Mouse (Mus musculus) forebrain, embryonic 16.5 days (tissue): ENCODE results near the gene Prap1. TPM values are rescaled to one million over a fixed set of nuclear protein-coding genes. Genes with fewer than 3 reads are reported as not detected.

Experiments
- ATAC-seq: fragments of 200-750 bp; cut with Nextera tagmentation; 2 replicates; pipeline ENCODE4 v1.8.0; 2017; ENCODE audit warnings: mild to moderate bottlenecking, moderate library complexity
- H3K27ac ChIP-seq: fragments of 300-500 bp; sonication (generic); 2 replicates; pipeline ENCODE4 v1.5.1; 2014; ENCODE audit warnings: low read length, control low read depth
- H3K27me3 ChIP-seq: fragments of 300-500 bp; sonication (generic); replicated peaks from 2 replicates; pipeline ENCODE4 v1.6.1; 2014; ENCODE audit warnings: low read length; ENCODE audit not compliant: control insufficient read depth, insufficient read depth
- H3K36me3 ChIP-seq: fragments of 300-500 bp; sonication (generic); 2 replicates; pipeline ENCODE4 v1.6.1; 2014; ENCODE audit not compliant: control insufficient read depth, insufficient read depth
- H3K4me1 ChIP-seq: fragments of 300-500 bp; sonication (generic); replicated peaks from 2 replicates; pipeline ENCODE4 v1.6.1; 2014; ENCODE audit warnings: low read length; ENCODE audit not compliant: control insufficient read depth, insufficient read depth
- H3K4me2 ChIP-seq: fragments of 300-500 bp; sonication (generic); 2 replicates; pipeline ENCODE4 v1.6.1; 2014; ENCODE audit warnings: mild to moderate bottlenecking, low read length, control low read depth
- H3K4me3 ChIP-seq: fragments of 300-500 bp; sonication (generic); replicated peaks from 2 replicates; pipeline ENCODE4 v1.5.1; 2014; ENCODE audit warnings: mild to moderate bottlenecking, low read length, control low read depth
- H3K9ac ChIP-seq: fragments of 300-500 bp; sonication (generic); replicated peaks from 2 replicates; pipeline ENCODE4 v1.6.1; 2014; ENCODE audit warnings: low read depth, low read length, control low read depth
- H3K9me3 ChIP-seq: fragments of 300-500 bp; sonication (generic); 2 replicates; pipeline ENCODE4 v1.6.1; 2016; ENCODE audit warnings: low read length; ENCODE audit not compliant: control insufficient read depth
- WGBS: fragments of 180-500 bp; shearing (Covaris S2); extraction: QIAGEN DNeasy Blood & Tissue Kit; methylation state at CpG from one replicate; pipeline ENCODE4 v1.1.7; 2014; 5-methylcytosine and 5-hydroxymethylcytosine counted together
- polyA plus RNA-seq: library from polyadenylated mRNA; unstranded; fragments of >200 nt; fragmentation: Nextera tagmentation; extraction: Ambion mirVana; gene quantifications from 2 replicates; pipeline ENCODE4 v1.2.1, GENCODE M21; 2015

The Prap1 gene
- polyA plus RNA-seq, 1 experiment from 2014 or later, result not detected

DNA sequence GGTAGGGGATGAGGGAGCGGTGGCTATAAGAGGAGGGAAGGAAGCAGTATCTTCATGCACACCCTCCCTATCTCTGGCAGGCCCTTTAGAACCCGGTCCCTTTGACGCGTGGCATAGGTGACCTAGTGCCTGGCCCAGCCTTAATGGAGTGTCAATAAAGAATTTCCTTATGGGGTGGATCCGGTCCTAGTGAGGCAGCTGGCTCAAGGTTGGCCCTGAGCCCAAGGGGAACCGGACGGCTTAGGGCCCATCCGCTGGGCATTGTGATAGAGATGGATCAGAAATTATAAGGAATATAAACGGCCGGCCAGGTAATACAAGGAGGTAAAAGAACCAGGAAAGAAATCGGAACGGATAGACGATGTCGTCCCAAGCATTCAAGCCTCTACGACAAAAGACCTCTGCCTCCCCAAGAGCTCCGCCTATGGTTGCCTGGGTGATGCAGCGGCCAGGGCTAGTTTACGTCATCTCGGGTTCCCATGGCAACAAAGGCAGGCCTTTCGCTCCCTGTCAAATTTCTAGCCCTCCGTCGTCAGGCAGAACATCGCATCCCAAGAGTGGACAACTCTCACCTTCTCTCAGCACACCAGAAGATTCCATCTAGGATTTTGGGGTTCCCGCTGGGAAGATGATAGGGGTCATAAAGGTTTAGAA, 12.6 kb upstream of the Prap1 start:
- peak overlapping the region; percentile 80 for H3K9ac ChIP-seq
- H3K27ac ChIP-seq, result peak overlapping the region; percentile 92
- H3K4me2 ChIP-seq, result peak overlapping the region; percentile 79
- H3K36me3 ChIP-seq, result no peaks in the 10 kb centered on the region
- peak; percentile 82 for ATAC-seq
- no peaks in the 10 kb centered on the region for H3K9me3 ChIP-seq
- H3K4me3 ChIP-seq, result peak overlapping the region; percentile 55
- 2% methylated on average over 24 of the region's 24 CpGs for WGBS
- peaks cover 29% of the 10 kb centered on the region for H3K4me1 ChIP-seq
- no peaks in the 10 kb centered on the region for H3K27me3 ChIP-seq

DNA sequence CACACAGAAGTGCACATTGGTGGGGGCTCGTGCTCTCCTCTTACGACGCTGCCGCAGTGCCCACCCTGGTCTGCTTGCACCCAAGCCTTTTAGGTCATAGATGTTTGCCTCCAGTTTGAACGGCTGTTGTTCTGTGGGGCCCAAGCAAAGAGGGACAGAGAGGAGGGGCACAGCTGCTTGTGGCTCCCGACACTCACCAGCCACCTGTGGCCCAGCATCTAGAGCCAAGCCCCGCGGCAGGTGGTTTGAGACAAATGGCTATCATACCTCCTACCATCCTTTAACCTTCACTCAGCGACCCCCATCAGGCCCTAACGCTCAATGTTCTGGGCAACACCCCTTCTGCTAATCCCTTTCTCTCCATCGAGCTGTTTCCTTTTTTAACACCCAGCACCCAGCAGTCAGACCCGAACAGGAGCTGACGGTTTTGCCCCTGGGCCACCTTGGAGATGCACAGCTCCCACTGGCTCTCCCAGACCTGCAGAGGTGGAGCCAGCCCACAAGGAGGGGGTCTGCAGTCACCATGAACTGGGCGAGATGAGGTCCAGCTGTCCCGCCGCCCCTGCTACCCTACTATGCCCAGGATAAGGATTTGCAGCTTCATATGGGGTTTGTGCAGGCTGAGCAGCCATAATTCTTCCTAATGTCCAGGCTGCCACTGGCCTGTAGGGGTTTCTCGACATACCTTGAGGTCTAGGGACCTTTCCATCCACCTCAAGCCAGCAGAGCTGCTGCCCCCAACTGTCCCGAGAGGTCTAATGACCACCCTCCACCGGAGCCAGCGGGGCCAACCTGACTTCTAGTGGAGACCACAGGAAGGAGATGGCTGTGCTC, 11.6 kb upstream of the Prap1 start:
- peak overlapping the region; percentile 92 for H3K27ac ChIP-seq
- peak overlapping the region; percentile 79 for H3K4me2 ChIP-seq
- WGBS, result 6% methylated on average over 20 of the region's 20 CpGs
- no peaks in the 10 kb centered on the region for H3K27me3 ChIP-seq
- H3K9ac ChIP-seq, result peak overlapping the region; percentile 80
- ATAC-seq, result peak; percentile 7
- peak overlapping the region; percentile 55 for H3K4me3 ChIP-seq
- H3K36me3 ChIP-seq, result no peaks in the 10 kb centered on the region
- H3K4me1 ChIP-seq, result peaks cover 29% of the 10 kb centered on the region
- H3K9me3 ChIP-seq, result no peaks in the 10 kb centered on the region

DNA sequence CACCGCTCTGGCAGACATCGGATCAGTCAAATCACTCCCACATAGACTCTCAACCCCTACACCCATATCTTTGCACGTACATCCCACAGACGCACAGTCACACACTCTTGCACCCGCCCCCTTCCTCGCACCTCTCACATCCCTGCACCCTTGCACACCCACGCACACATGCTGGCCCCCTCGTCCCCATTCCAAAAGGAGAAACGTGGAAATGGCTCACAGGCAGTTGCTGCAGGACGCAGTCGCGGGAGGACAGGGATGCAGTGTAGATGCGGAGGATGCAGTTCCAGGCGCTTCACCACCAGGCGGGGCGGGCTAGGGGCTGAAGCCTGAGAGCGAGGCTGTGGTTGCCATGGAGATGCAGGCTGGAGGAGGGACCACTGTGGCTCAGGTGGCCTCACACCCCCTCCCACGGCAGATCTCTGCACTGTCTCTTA, 10.9 kb upstream of the Prap1 start, which contains the start of gene Caly:
Gene Caly, minus strand, starts transcription at position 307 of the 437 bp plus-strand sequence.
- no peaks in the 10 kb centered on the region for H3K27me3 ChIP-seq
- ATAC-seq, result peak; percentile 86
- H3K4me3 ChIP-seq, result peak within 1 kb of the TSS; percentile 55
- WGBS, result 2% methylated on average over 18 of the region's 18 CpGs
- peaks cover 29% of the 10 kb centered on the region for H3K4me1 ChIP-seq
- H3K36me3 ChIP-seq, result no peaks in the 10 kb centered on the region
- H3K9ac ChIP-seq, result peak within 1 kb of the TSS; percentile 80
- peak within 1 kb of the TSS; percentile 92 for H3K27ac ChIP-seq
- H3K9me3 ChIP-seq, result no peaks in the 10 kb centered on the region
- H3K4me2 ChIP-seq, result peak within 1 kb of the TSS; percentile 79

DNA sequence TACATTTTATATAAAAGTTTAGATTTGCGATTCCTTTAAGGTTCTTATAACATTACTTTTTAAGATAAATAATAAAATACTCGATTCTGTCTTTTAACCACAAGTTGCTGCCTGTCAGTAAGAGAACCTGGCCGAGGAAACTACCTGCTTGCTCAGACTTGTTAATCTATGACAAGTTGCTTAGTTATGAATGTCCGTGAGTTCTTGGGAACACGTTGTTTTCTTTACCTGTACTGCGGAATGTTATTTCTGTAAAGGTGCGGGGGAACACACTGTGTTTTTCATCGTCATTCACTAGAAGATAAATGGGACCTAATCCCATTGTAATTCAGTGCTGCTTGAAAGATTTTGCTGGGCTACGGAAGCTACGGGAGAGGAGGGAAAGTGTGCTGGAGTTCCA, 2.6 kb upstream of the Prap1 start:
- no peak for ATAC-seq
- H3K27ac ChIP-seq, result no peak overlapping the region
- no peak overlapping the region for H3K4me2 ChIP-seq
- H3K4me1 ChIP-seq, result no peaks in the 10 kb centered on the region
- no peaks in the 10 kb centered on the region for H3K27me3 ChIP-seq
- no peaks in the 10 kb centered on the region for H3K9me3 ChIP-seq
- WGBS, result 69% methylated on average over 10 of the region's 10 CpGs
- H3K4me3 ChIP-seq, result no peak overlapping the region
- no peak overlapping the region for H3K9ac ChIP-seq
- no peaks in the 10 kb centered on the region for H3K36me3 ChIP-seq

DNA sequence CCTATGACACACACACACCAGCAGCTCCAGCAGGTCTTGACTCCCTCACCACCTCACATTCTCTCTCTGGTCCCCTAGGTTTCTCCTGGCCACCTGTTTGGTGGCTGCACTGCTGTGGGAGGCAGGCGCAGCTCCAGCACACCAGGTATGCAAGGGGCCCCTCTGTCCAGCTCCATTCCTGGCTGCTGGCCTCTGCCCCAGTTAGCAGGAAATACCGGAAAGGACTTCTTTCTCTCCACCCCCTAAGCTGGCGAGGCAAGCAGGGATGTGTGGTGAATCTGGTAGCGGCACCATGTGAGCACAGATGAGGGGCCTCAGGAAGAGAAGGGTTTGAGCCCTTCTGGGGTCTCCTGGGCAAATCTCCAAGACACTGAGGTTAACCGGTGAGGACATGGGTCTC, 1.8 kb downstream of the Prap1 start:
- Histone ChIP-seq H3K4me1 (no peaks in the 10 kb centered on the region), H3K4me3 (no peak overlapping the region), H3K9ac (no peak overlapping the region), H3K36me3 (no peaks in the 10 kb centered on the region), H3K27ac (no peak overlapping the region), H3K4me2 (no peak overlapping the region), H3K27me3 (no peaks in the 10 kb centered on the region), H3K9me3 (no peaks in the 10 kb centered on the region)
- no peak for ATAC-seq
- 78% methylated on average over 5 of the region's 5 CpGs for WGBS

DNA sequence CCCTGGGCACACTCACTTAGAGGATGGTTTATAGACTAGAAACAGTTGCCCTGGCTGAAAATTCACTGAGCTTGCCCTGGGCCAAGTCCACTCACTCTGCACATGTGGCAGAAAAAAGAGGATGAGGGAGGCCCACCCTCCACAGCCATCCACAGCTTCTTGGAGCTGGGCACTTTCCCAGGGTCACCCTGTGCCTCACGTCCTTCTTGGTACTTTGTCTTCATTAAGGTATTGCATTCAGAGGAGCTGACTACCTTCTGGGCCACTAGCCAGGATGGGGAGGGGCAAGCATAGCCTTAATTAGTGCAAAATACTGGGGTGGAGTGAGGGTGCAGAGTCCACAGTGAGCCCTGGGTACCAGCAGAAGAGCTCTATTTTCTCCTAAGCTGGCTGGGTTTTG, 2.4 kb downstream of the Prap1 start:
- no peak overlapping the region for H3K4me3 ChIP-seq
- H3K36me3 ChIP-seq, result no peaks in the 10 kb centered on the region
- no peak overlapping the region for H3K27ac ChIP-seq
- no peak overlapping the region for H3K4me2 ChIP-seq
- H3K9ac ChIP-seq, result no peak overlapping the region
- H3K27me3 ChIP-seq, result no peaks in the 10 kb centered on the region
- H3K9me3 ChIP-seq, result no peaks in the 10 kb centered on the region
- H3K4me1 ChIP-seq, result no peaks in the 10 kb centered on the region
- no peak for ATAC-seq
- WGBS, result 10% methylated on average over 1 of the region's 1 CpGs

DNA sequence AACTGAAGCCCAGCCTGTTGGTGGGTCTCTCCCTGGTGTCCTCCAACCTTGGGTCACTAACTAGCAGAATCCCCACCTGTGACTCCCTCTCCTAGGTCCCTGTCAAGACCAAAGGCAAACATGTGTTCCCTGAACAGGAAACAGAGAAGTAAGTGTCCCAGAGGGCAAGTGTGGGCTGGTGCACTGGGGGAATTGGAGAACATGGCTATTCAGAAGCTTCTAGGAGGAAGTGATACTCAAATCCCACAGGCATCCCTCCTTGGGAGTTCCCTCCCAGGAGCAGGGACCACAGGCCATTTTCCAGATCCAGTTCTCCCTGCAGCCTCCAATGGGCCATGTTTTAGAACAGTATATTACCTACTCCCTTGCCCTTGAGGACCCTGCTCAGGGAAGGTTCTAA, 2.9 kb downstream of the Prap1 start:
- ATAC-seq, result no peak
- Histone ChIP-seq H3K36me3 (no peaks in the 10 kb centered on the region), H3K27me3 (no peaks in the 10 kb centered on the region)

DNA sequence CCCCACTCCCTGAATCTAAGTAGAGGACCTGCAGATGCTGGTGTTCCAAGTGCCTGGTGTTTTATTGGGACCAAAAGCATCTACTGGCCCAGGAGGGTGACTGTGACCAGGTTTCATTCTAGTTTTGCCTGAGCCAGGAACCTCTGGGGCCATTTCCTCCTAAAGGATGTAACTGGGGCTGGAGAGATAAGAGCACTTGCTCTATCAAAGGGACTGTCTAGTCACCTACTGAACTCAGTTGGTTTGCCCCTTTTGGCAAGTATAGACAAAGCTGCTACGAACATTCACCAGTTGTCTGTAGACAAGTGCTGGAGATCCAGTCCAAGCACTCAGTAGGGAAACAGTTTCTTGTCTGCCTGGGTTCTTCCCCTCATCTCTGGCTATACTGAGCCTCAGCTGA, 5.3 kb downstream of the Prap1 start:
- Histone ChIP-seq H3K9me3 (no peaks in the 10 kb centered on the region), H3K4me2 (no peak overlapping the region), H3K9ac (no peak overlapping the region), H3K27ac (no peak overlapping the region), H3K4me3 (no peak overlapping the region), H3K27me3 (no peaks in the 10 kb centered on the region), H3K4me1 (peaks cover 13% of the 10 kb centered on the region), H3K36me3 (no peaks in the 10 kb centered on the region)
- ATAC-seq, result no peak
- 87% methylated on average over 1 of the region's 1 CpGs for WGBS

More for the DNA sequence above, 2.9 kb downstream of the Prap1 start:
- Histone ChIP-seq H3K4me1 (no peaks in the 10 kb centered on the region), H3K9ac (no peak overlapping the region), H3K27ac (no peak overlapping the region), H3K4me3 (no peak overlapping the region), H3K4me2 (no peak overlapping the region), H3K9me3 (no peaks in the 10 kb centered on the region)

DNA sequence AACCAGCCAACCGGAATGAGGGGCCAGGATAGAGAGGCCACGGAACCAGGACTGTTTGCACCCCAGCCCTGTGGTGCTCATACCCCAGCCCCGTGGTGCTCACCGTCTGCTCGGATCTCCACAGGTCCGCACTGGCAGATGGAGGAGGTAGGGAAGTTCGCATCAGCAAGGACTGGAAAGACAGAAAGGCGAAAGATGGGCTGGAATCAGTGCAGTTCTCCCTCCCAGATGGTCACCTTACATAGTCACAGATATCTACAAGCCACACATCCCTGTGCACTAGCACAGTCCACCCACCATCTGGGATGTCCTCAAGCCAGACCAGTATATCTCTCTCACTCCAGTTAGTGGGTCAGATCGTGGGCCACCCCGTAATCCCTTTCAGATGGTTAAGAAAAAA, 8.3 kb downstream of the Prap1 start:
- H3K4me2 ChIP-seq, result peak overlapping the region; percentile 73
- no peaks in the 10 kb centered on the region for H3K9me3 ChIP-seq
- no peak for ATAC-seq
- H3K27ac ChIP-seq, result no peak overlapping the region
- WGBS, result 75% methylated on average over 10 of the region's 10 CpGs
- H3K4me3 ChIP-seq, result peak overlapping the region; percentile 42; the same call in 1 of the 2 replicates
- no peak overlapping the region; the same call in 1 of the 2 replicates for H3K9ac ChIP-seq
- H3K36me3 ChIP-seq, result peaks cover 6% of the 10 kb centered on the region
- peaks cover 13% of the 10 kb centered on the region for H3K4me1 ChIP-seq
- no peaks in the 10 kb centered on the region for H3K27me3 ChIP-seq
